Mouse (Mus musculus): ENCODE data around the gene Pnldc1.
"Not testable (repeated sequence)": the region's sequence is repeated elsewhere in the genome, so short reads cannot be mapped to it uniquely, and the experiment has no call there.

Pnldc1 gene

DNA sequence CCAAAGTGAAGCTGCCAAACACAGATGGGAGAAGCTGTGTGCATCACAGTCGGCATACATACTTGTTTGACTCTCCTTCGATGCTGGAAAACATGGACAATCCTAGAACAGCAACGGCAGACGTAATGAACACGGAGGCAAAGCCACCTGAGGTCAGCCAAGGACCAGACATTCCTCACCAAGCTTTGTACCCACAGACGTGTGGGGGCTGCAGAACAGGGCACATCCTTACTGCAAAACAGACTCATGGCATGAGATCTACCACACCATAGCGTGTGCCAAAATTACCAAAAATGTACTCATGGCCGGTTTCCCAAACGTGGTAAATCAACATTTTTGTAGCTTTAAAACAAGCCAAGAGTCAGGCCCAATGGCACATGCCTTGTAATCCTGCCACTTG lies 3.6 kb downstream of the Pnldc1 start:
- no peak for DNase-seq (ENCODE audit: low spot score in 2 of 2)

DNA sequence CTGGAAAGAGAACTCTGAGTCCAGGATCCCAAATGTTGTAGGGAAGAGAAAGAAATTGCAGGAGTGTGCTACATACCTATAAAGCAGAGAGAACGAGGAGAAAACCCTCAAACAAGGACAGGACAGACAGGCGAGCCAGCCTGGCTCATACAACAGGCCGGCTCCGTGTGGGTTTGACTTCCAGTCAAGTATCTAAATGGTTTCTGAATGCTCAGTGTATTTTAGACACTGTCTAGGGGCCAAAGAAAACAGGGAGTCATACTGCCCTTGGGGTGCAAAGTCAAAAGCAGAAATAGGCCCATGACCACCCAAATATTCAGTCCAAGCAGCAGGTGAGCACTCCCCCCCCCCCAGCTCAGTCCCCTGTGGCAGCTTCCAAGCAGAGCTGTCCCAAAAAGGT lies 4.2 kb downstream of the Pnldc1 start:
- DNase-seq (ENCODE audit: low spot score in 2 of 2): no peak

DNA sequence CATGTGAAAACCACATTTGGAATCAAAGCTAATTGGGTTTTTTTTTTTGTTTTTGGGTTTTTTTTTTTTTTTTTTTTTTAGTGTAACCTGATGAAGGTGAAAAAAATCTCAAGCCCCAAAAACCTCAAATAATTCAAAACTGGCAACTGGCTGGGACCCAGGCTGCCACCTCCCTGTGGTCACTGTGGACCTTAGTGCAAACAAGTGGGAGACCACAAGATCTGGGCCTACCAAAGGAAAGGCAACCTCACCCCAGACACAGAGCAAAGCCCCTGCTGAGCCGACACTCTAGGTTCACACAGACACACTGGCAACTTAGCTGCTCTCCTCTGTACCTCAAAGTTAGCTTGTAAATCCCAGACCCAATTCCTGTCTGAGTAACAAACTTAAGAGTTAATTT lies 5.7 kb downstream of the Pnldc1 start:
- no peak for DNase-seq (ENCODE audit: low spot score in 2 of 2)

DNA sequence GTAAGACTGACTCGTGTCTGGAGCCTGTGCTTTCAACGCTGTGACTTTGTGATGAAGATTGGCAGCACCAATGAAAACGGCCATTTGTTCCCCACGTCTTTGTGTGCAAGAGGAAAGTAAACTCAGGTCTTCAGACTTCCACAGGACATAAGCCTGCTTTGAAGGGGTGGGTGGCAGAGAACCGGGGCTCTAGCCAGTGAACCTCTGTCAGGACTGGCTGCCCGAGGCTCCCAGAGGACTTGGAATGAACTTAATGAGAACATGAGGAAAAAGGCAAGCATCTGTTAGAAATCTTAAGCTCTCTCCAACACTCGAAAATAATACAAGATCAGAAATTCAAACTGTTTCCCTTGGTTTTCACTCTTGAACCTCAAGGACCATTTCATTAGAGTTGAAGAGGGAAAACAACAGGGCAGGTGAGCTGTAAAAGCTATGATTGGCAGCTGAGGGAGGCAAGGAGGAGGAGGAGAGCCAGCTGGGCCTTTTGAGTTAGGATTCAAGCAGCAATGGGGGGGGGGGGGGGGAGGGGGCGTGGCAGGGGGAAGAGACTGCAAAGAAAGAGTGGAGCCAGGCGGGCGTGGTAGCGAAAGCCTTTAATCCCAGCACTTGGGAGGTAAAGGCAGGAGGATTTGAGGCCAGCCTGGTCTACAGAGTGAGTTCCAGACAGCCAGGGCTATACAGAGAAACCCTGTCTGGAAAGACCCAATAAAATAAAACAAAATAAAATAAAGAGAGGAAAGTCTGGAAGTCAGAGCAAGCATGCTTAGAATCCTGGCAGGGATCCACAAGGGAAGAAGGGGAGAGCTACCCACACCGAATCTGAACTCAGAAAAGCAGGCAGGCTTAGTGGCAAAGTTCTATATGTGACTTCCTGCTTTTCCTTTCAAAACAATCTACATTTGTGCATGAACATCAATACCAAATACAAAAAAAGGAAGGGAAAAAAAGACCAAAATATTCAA lies 6.4 kb downstream of the Pnldc1 start:
- DNase-seq (ENCODE audit: low spot score in 2 of 2): no peak

DNA sequence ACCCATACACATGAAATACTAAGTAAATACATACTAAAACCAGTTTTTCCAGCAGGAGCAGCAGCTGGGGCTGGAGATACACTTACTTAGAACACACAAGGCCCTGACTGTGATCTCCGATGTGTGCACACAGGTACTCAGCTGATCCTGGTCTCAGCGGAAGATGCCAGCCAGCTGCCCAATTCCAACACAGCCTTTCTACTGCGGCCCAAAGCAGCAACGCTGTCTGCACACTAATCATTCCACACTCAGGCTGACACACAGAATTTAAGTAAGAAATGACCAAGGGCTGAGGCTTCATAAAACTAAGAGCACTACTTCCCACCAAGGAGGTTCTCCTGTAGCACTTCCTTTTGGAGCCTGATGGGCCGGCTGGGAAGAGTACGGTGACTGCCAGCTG lies 7.7 kb downstream of the Pnldc1 start:
- no peak for DNase-seq (ENCODE audit: low spot score in 2 of 2)

DNA sequence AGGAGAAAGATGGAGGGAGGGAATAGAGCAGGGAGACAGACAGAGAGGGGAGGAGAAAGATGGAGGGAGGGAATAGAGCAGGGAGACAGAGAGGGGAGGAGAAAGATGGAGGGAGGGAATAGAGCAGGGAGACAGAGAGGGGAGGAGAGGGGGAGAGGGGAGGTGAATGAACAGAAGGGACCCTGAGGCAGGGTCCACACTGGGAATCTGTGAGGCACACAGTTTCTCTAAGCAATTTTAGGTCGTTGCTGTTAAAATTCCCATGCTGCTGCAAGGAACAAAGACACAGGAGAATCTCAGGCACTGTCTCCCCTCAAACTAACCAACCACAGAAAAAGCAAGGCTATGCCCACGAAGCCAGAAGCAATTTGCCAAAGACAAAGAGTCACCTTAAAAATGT lies 11.4 kb downstream of the Pnldc1 start:
- DNase-seq (ENCODE audit: low spot score in 2 of 2): not testable (repeated sequence)

DNA sequence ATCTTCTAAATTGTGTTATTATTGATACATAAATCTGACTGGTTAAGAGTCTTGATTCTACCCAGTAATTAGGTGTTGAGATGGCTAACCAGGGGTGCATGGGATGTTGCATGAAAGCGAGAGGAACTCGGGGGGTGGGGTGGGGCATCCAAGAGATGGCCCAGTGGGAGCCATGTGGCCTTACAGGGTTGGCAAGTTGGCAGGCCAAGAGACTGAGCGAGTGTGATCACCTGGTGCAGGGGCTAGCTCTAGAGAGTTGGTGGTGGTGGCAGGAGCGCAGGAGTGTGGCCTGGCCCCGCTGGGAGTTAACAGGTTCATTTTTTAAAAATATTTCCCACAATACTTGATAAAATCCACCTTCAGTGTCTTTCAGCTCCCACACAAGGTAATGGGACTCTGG lies 12.4 kb downstream of the Pnldc1 start:
- no peak for DNase-seq (ENCODE audit: low spot score in 2 of 2)

DNA sequence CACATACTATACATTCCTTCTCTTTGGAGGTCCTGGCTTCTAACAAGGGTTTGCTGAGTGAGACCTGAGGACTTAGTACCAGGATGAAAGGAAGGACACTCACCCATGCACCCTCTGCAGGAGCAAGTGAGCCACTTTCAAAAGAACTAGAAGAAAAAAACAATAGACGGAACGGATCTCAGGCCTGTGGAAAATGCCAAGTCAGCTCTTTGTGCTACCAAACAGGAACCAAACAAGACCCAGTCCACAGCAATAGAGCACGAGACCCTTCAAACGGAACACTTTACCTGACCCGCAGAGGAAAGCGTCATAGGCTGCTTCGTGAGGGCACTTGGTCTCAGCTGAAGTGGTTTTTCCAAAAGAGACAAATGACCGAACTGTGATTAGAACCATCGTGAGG lies 18.0 kb downstream of the Pnldc1 start:
- DNase-seq (ENCODE audit: low spot score in 2 of 2): no peak

DNA sequence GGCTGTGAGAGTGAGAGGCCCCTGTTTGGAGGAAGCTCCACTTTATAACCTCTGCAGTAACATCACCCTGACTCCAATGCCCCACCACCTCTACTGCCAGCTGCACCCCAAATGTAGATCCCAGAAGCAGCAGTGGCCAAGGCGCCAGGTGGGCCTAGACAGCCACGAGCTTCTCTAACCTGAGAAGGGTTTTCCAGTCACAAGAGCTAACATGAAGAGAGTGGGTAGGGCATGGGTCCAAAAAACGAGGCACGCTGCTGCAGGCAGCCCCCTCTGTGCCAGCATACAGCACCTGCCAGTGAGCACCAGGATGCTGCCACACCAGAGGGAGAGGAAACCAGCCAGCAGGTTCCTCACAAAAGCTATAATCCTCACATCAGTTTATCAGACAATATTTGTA lies 19.0 kb downstream of the Pnldc1 start:
- DNase-seq (ENCODE audit: low spot score in 2 of 2): no peak

DNA sequence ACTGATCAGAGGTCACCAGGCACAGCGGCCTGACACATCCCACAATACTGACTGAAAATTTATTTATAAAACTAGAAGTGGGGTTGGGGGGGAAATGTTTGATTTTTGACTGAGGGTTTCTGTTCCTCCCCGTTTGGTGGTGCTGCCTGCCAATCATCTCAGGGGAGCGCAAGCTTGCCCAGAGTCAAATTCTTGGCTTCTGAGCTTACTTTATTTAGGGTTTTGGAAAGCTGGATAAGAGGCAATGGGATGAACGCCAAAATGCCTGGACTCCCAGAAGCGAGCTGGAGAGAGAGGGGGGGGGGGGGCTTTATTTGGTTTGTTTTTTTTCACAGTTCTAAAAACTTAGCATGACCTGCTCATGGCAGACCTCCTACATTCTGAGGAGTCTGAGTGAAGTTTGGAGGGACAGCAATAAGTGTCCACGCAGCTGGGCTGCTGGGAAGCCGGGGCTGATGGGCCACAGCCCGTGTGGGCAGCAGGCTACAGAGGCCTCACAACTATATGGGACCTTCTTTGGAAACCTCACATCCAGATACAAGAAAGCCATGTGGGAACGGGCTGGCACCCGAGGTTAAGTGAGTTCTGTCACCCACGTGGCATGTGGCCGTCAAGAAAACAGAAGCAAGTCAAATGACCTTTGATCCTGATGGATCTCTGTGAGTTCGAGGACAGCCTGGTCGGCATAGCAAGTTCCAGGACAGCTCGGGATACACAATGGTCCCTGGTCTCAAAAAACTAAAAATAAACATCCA lies 22.8 kb downstream of the Pnldc1 start:
- DNase-seq (ENCODE audit: low spot score in 2 of 2): no peak

DNA sequence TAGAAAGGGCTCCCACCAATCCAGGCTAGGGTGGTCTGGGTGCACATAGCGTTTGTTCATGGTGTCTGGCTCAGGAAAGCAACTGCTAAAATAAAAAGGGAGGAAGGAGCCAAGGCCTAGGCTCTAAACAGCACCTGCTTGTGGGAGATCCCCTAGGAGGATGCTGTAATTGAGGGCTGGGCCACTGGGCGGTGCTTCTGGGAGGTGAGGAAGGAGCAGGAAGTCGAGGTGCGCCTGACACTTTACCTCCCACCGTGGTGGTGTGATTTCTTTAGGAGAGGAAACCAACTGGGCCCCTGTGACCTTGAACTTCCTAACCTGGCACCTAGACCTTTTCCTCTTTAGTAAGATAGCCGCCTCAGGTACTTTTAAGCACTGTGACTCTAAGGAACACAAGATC lies 23.4 kb downstream of the Pnldc1 start:
- DNase-seq (ENCODE audit: low spot score in 2 of 2): no peak

DNA sequence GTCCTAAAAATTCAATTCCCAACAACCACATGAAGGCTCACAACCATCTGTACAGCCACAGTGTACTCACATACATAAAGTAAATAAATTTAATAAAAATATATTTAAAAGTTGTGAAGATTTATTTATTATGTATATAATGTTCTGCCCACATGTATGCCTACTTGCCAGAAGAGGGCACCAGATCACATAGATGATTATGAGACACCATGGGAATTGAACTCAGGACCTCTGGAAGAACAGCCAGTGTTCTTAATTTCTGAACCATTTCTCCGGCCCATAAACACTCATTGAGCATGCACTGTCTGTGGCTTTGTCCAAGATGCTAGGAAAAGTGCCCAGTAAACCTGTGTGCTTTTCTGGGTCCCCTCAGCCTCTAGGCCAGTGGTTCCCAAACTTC lies 28.8 kb downstream of the Pnldc1 start:
- no peak for DNase-seq (ENCODE audit: low spot score in 2 of 2)

DNA sequence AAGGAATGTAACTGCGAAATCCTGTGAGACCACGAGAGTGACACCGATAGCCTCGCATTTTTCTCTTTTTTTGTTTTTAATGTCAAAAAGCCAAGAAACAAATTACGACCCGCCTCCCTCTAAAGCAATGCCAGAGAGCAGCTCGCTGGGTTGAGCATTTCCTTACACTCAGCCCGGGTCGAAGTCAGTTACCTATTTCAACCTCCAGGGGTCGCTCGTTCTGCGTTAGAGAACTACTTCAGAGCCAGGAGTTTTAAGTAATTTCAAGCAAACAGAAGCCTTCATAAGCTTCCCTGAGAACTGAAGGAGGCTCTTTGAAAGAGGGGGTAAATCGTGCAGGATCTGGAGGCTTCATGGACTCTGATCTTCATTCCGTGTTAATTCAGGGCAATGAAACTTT lies 29.9 kb downstream of the Pnldc1 start:
- DNase-seq (ENCODE audit: low spot score in 2 of 2): peak; percentile 89 to 90

DNA sequence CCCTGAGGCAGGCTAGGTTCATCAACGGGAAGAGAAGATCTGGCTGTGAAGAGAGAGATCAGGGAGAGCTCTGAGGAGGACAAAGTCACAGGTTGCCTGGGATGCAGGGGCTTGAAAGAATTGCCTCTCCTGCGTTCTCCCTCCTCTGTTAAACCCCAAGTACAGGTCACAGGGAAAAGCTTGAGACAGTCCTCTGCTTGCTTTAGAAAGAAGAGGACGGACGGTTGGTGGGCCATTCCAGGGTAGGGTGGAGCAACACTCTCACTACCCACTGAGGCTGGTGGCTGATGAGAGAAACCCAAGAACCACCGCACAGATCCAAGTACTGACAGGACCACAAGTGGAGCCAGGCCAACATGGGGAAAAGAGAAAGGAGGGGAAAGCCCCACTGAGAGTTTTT lies 34.3 kb downstream of the Pnldc1 start, which contains the start of gene Mrgprh:
TSS of gene Mrgprh (plus strand) at position 301 of the 400 bp plus-strand sequence.
- DNase-seq (ENCODE audit: low spot score in 2 of 2): no peak

DNA sequence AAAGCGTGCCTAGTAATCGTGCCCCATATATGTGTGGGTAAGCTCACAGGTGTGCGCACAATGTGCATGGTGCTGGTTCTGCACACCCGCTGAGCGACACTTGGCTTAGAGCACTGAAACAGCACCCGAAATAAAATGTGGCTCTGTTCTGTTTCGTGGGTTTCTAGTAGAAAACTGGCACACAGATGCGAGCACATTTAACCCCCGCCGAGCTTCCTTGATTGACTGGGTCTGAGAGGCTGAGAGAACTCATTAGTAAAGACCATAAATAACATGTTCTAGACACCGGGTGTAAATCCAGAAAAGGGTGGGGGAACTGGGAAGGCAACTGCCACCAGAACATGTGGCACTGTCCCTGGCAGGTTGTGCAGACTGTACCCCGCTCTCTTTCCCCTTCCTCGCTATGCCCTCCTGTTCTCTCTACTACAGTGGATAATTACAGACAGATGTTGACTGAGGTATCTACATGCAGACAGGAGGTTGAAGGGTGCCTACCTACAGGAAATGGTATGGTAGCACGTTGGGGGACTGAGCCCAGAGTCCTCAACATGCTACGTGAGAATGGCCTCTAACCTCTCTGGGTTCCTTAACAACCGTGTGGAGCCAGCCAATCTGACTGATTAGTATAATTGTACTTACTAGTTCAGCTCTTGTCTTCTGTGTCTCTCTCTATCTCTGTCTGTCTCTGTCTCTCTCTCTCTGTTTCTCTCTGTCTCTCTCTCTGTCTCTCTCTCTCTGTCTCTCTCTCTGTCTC lies 37.6 kb downstream of the Pnldc1 start:
- DNase-seq (ENCODE audit: low spot score in 2 of 2): peak; percentile 41 to 56

DNA sequence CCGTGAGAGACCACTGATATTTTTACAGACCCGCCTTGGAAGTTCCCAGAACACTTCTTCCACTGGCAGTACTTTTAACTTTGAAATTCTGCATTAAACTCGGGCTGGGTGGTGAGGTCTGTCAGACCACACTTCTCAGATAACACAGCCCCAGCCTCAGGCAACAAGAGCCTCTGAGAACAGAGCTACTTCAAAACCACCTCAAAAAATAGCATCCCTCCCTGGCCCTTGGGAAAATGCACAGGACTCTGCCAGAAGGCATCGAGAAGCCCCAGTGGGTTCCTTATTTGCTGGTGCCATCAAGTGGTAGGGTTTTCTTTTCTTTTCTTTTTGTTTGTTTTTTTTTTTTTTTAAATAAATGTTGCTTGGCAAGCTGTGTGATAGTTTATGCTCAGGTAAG lies 41.4 kb downstream of the Pnldc1 start:
- DNase-seq (ENCODE audit: low spot score in 2 of 2): no peak

DNA sequence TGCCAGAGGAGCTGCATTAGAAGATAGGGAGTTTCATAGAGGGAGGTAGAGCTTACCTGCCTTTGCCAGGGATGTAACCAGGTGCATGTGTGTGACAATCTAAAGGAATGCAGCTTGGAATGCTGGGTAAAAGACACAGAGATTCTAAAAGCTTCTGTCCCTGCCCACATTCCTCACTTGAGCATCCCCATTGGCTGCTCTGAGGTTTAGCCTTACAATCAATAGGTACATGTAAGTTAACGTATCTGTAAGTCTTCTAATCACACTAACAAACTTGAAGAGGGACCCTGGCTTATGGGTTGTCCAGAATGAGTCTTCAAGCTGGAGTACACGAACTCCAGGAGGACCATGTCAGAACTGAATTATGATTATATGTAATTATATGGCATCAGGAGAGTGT lies 42.0 kb downstream of the Pnldc1 start, which contains the start of gene Mas1:
TSS of gene Mas1 (minus strand) at position 101 of the 400 bp plus-strand sequence.
- no peak for DNase-seq (ENCODE audit: low spot score in 2 of 2)

DNA sequence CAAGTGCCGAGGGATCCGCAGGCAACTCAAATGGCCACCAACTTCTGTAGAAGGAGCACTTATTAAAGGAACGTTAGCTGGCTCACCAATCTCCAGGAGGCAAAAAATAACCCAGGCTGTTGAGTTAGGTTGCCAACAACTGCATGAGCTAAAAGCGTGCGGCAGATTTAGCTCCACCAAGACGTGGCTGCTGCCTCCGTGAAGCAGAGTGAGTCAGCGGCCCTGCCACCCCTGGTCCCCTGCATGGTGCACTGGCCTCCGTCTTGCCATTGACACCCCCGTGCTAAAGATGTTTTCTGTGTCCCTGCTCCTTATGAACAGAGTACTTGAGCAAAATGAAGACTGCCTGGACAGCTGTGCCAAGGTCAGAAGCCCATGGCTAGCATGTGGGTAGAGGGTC lies 43.2 kb downstream of the Pnldc1 start:
- DNase-seq (ENCODE audit: low spot score in 2 of 2): peak in 1 of 2 experiments; percentile 58

DNA sequence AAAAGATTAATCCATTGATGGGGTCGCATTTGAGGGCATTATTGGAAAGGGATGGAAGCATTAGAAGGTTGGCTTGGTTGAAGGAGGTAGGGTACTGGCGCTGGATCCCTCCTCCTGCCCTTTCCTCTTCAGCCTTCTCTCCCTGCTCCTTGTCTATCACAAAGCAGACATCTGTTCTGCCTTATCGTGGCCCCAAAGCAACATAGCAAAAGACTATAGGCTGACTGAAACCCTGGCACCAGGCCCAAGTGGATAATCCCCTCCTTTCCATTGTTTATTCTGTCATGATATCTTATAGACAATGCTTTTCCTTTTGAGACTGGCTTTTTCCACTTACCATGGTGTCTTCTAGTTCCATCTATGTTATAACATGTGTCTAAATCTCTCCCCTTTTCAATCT lies 44.6 kb downstream of the Pnldc1 start:
- no peak for DNase-seq (ENCODE audit: low spot score in 2 of 2)

DNA sequence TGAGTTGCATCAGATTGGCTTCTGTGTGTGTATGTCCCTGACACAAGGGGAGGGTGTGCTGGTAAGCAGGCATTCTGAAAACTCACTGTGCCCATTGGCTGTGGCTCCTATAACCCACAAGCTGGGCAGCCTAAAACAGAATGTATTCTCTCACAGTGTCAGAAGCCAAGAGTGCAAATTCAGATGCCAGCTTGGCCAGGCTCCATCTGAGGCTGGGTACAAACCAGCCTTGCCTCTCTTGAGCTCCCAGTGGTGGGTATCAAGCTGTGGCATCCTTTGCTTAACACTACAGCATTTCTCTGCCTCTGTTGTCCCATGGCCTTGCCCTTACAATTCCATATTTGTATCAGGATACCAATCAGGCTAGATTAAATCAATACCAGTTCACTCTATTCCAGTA lies 45.9 kb downstream of the Pnldc1 start:
- DNase-seq (ENCODE audit: low spot score in 2 of 2): no peak

DNA sequence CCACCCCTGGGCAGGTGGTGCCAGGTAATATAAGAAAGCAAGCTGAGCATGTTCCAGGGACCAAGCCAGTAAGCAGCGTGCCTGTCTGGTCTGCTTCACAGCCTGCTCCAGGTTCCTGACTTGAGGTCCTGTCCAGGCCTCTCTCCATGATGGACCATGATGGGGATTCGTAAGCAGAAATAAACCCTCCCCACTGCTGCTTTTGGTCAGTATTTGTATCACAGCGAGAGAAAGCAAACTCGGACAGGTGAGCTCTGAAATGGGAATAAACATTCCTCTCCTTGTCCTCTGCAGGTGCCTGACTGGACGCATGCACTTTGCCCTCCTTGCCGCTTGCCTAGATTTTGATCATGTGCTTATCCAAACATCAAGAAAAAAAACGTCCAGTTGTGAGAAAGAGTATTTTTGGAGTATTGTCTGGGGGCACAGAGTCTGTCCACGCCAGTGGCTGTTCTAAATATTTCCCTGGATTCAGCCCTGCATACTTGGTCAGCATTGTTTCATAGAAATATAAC lies 51.0 kb downstream of the Pnldc1 start:
- no peak for DNase-seq (ENCODE audit: low spot score in 2 of 2)

DNA sequence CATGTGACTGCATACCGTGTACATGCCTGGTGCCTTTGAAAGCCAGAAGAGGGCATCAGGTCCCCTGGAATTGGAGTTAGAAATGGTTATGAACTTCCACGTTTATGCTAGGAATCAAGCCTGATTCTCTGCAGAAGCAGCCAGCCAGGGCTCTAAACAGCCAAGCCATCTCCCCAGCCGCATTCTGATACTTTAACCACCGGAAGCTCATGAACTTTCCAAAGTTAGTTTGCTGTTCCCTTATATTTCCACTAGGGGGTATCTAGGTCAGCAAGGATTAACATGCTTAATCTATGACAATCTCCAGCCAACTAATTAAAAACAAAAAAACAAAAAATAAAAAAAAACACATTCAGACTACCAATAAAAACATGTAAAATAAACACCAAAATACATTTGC lies 52.0 kb downstream of the Pnldc1 start:
- no peak for DNase-seq (ENCODE audit: low spot score in 2 of 2)
